ENCODE assay signal across 31 mouse cellular contexts in the genomic region with DNA sequence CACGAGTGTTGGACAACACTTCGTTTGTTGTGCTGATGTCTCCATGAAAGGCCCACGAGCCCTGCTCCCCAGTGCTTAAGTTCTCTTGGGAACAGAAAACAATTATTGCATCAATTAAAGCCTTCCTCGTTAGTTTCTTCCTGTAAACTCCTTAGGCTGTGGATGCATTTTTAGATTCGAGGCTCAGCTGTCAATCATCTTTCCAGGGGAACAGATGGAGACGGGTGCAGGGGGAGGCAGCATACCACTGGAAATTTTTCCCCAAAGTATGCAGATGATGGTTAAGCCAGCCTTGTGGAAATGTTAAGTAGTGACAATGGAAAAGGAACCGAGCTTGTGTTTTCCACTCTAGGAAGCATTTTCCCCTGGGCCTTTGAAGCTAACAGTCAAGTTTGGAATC. TPM values are rescaled to one million over a fixed set of nuclear protein-coding genes. Genes with fewer than 3 reads are reported as not detected.
DNase-seq lines count a peak whose midpoint lies in the region; ATAC-seq and TF ChIP-seq lines count a peak whose summit lies in the region.
"Had no signal": no experiment of that assay in that cellular context is flagged by ENCODE, and none has a peak within 500 bp of the region (broad histone marks: within the 10 kb centered on the region; RNA-seq: fewer than 3 reads in every experiment).

No protein-coding gene starts in this region.

- no peaks in the 10 kb centered on the region for H3K27me3 ChIP-seq in forebrain, embryonic 14.5 days (replicated peaks; ENCODE audit: control insufficient read depth, insufficient read depth, low read length)
- no peaks in the 10 kb centered on the region for H3K27me3 ChIP-seq in forebrain, embryonic 10.5 days (ENCODE audit: poor library complexity, severe bottlenecking)
- H3K27me3 ChIP-seq in midbrain, embryonic 10.5 days (ENCODE audit: low read depth, poor library complexity, severe bottlenecking): no peaks in the 10 kb centered on the region
- H3K27me3 ChIP-seq: embryonic facial prominence, embryonic 12.5 days; embryonic facial prominence, embryonic 15.5 days; forebrain, embryonic 13.5 days; heart, embryonic 13.5 days had no signal

- 19% methylated on average over 7 of the region's 7 CpGs for WGBS in forebrain, embryonic 14.5 days
- 65% methylated on average over 7 of the region's 7 CpGs for WGBS in forebrain, embryonic 10.5 days
- 85% methylated on average over 7 of the region's 7 CpGs for WGBS in midbrain, embryonic 10.5 days

- TF ChIP-seq CTCF in layer of hippocampus, adult 2 months (conservative IDR thresholded peaks at IDR 0.05): peak; percentile 30

- DNase-seq in forebrain, embryonic 14.5 days (ENCODE audit: low spot score): peak; percentile 28
- DNase-seq in forebrain, embryonic 10.5 days (ENCODE audit: extremely low spot score, low spot score): no peak
- peak; percentile 58 for DNase-seq in heart, adult 11 months
- no peak for DNase-seq in heart, adult 8-10 months (ENCODE audit: low spot score)
- peak in 1 of 2 experiments; percentile 60 for DNase-seq in layer of hippocampus, adult 2 months (ENCODE audit: low spot score in 2 of 2)
- DNase-seq in layer of hippocampus, postnatal 25 days (ENCODE audit: extremely low spot score in 1 of 2, low spot score in 1 of 2): no peak
- peak; percentile 11 to 18 for DNase-seq in layer of hippocampus, adult 8-10 months (ENCODE audit: low spot score in 2 of 2)
- DNase-seq in midbrain, embryonic 10.5 days (ENCODE audit: low spot score): no peak
- DNase-seq: adrenal gland, adult 8-10 months; adrenal gland, postnatal 25 days; cerebellum, adult 11 months; cerebellum, adult 2 months; cerebellum, adult 9-11 months; cerebellum, postnatal 25 days; gastrocnemius, adult 2 months; gastrocnemius, postnatal 14 days; heart, adult 18-20 months; heart, postnatal 14 days; heart, postnatal 4 days had no signal

- no peak overlapping the region for H3K4me3 ChIP-seq in forebrain, embryonic 14.5 days (ENCODE audit: low read depth, low read length)
- H3K4me3 ChIP-seq in forebrain, embryonic 10.5 days: no peak overlapping the region
- H3K4me3 ChIP-seq in layer of hippocampus, adult 2 months: no peak overlapping the region
- H3K4me3 ChIP-seq in midbrain, embryonic 10.5 days: no peak overlapping the region
- H3K4me3 ChIP-seq: embryonic facial prominence, embryonic 12.5 days; embryonic facial prominence, embryonic 15.5 days; forebrain, embryonic 13.5 days; gastrocnemius, adult 2 months; heart, embryonic 10.5 days; heart, embryonic 13.5 days had no signal

- H3K4me2 ChIP-seq in forebrain, embryonic 14.5 days (ENCODE audit: low read length): no peak overlapping the region
- H3K4me2 ChIP-seq: embryonic facial prominence, embryonic 12.5 days; embryonic facial prominence, embryonic 15.5 days; forebrain, embryonic 13.5 days; heart, embryonic 13.5 days; hindbrain, embryonic 14.5 days had no signal

- no peak overlapping the region for H3K9ac ChIP-seq in forebrain, embryonic 14.5 days (ENCODE audit: low read length)
- H3K9ac ChIP-seq: embryonic facial prominence, embryonic 12.5 days; embryonic facial prominence, embryonic 15.5 days; forebrain, embryonic 13.5 days; heart, embryonic 13.5 days; hindbrain, embryonic 14.5 days had no signal

- no peak for ATAC-seq in forebrain, embryonic 14.5 days
- ATAC-seq: activated CD4-positive, CD25-positive, alpha-beta regulatory T cell, adult 4 months; forebrain, embryonic 13.5 days; hindbrain, postnatal 0 days; inflammation-experienced regulatory T-cells, adult 6 months had no signal

- no peaks in the 10 kb centered on the region for H3K36me3 ChIP-seq in forebrain, embryonic 14.5 days (ENCODE audit: control insufficient read depth, insufficient read depth, low read length)
- no peaks in the 10 kb centered on the region for H3K36me3 ChIP-seq in forebrain, embryonic 10.5 days (replicated peaks)
- H3K36me3 ChIP-seq in midbrain, embryonic 10.5 days: no peaks in the 10 kb centered on the region
- H3K36me3 ChIP-seq: embryonic facial prominence, embryonic 12.5 days; embryonic facial prominence, embryonic 15.5 days; heart, embryonic 10.5 days; heart, embryonic 13.5 days had no signal

- no peak overlapping the region for H3K27ac ChIP-seq in forebrain, embryonic 14.5 days (ENCODE audit: low read depth, low read length)
- H3K27ac ChIP-seq in forebrain, embryonic 10.5 days: no peak overlapping the region
- H3K27ac ChIP-seq in layer of hippocampus, adult 2 months: 0 out of 2 replicates have a peak overlapping the region, but pooled peaks have one; percentile 16
- no peak overlapping the region for H3K27ac ChIP-seq in midbrain, embryonic 10.5 days (replicated peaks)
- H3K27ac ChIP-seq: embryonic facial prominence, embryonic 12.5 days; embryonic facial prominence, embryonic 15.5 days; forebrain, embryonic 13.5 days; gastrocnemius, adult 2 months; heart, embryonic 10.5 days; heart, embryonic 13.5 days; hindbrain, embryonic 14.5 days; hindbrain, postnatal 0 days had no signal

- no peaks in the 10 kb centered on the region for H3K4me1 ChIP-seq in forebrain, embryonic 14.5 days (ENCODE audit: control insufficient read depth, insufficient read depth, low read length)
- H3K4me1 ChIP-seq in forebrain, embryonic 10.5 days: peaks cover 4% of the 10 kb centered on the region; the same call in 1 of the 2 replicates
- no peaks in the 10 kb centered on the region for H3K4me1 ChIP-seq in midbrain, embryonic 10.5 days
- H3K4me1 ChIP-seq: embryonic facial prominence, embryonic 12.5 days; embryonic facial prominence, embryonic 15.5 days; forebrain, embryonic 13.5 days; heart, embryonic 10.5 days; heart, embryonic 13.5 days had no signal

- H3K9me3 ChIP-seq in forebrain, embryonic 14.5 days (replicated peaks; ENCODE audit: control insufficient read depth, low read length): no peaks in the 10 kb centered on the region
- H3K9me3 ChIP-seq in forebrain, embryonic 10.5 days: no peaks in the 10 kb centered on the region
- H3K9me3 ChIP-seq in midbrain, embryonic 10.5 days (replicated peaks): no peaks in the 10 kb centered on the region
- H3K9me3 ChIP-seq: embryonic facial prominence, embryonic 12.5 days; embryonic facial prominence, embryonic 15.5 days; forebrain, embryonic 13.5 days; heart, embryonic 10.5 days; heart, embryonic 13.5 days had no signal

RNA-seq across cellular contexts. Expression of a gene that starts 44.5 kb away (rescaled TPM):
- 0.05 TPM in 1 of 2 replicates, not detected in the other for polyA plus RNA-seq in forebrain, embryonic 14.5 days (2014; fragmentation: Nextera tagmentation; extraction: Ambion mirVana)
- not detected in 2 replicates for polyA plus RNA-seq in forebrain, embryonic 10.5 days (2016; fragmentation: Nextera tagmentation; extraction: Ambion mirVana)
- not detected for total RNA-seq in heart, adult 8-10 months (2022)
- total RNA-seq in layer of hippocampus, adult 2 months (2021): under 1 TPM in 1 of 2 experiments, not detected in 1; 0.08 TPM
- under 1 TPM in 1 of 2 experiments, not detected in 1; 0.07 TPM for total RNA-seq in layer of hippocampus, postnatal 25 days (2021)
- under 1 TPM in 3 of 4 experiments, not detected in 1; 0.10 to 0.27 (median 0.25) TPM for total RNA-seq in layer of hippocampus, adult 8-10 months (2022)
- polyA plus RNA-seq in midbrain, embryonic 10.5 days (2016; fragmentation: Nextera tagmentation; extraction: Ambion mirVana): not detected in 2 replicates
- total RNA-seq: adrenal gland, adult 8-10 months; adrenal gland, postnatal 25 days; gastrocnemius, adult 2 months; gastrocnemius, postnatal 14 days; gastrocnemius, postnatal 4 days; heart, adult 18-20 months; heart, postnatal 14 days; heart, postnatal 4 days; hindbrain, postnatal 0 days had no signal
- polyA plus RNA-seq: embryonic facial prominence, embryonic 15.5 days; forebrain, embryonic 13.5 days; heart, embryonic 10.5 days; heart, embryonic 13.5 days; heart, embryonic 16.5 days; hindbrain, embryonic 11.5 days; inflammation-experienced regulatory T-cells, adult 6 months had no signal

RNA-seq across cellular contexts. Expression of a gene that starts 50.2 kb away (rescaled TPM):
- polyA plus RNA-seq in forebrain, embryonic 14.5 days (2014; fragmentation: Nextera tagmentation; extraction: Ambion mirVana): 127 and 151 TPM in 2 replicates
- polyA plus RNA-seq in forebrain, embryonic 10.5 days (2016; fragmentation: Nextera tagmentation; extraction: Ambion mirVana): 322 and 337 TPM in 2 replicates
- 10 to 100 TPM; 29.6 to 32.2 (median 30.4) TPM for total RNA-seq in heart, adult 8-10 months (2022)
- total RNA-seq in layer of hippocampus, adult 2 months (2021): 10 to 100 TPM; 27.1 to 28.4 TPM
- 10 to 100 TPM; 25.9 to 34.0 TPM for total RNA-seq in layer of hippocampus, postnatal 25 days (2021)
- total RNA-seq in layer of hippocampus, adult 8-10 months (2022): 10 to 100 TPM; 24.6 to 30.0 (median 28.4) TPM
- 223 and 273 TPM in 2 replicates for polyA plus RNA-seq in midbrain, embryonic 10.5 days (2016; fragmentation: Nextera tagmentation; extraction: Ambion mirVana)

Comparison
In these comparisons a context has a peak if more than half of its experiments do, and no peak if none do; other contexts are left out.
1. DNase-seq: peak in forebrain, embryonic 14.5 days (single experiment), heart, adult 11 months (single experiment) and layer of hippocampus, adult 8-10 months (2 of 2); none in forebrain, embryonic 10.5 days (single experiment), heart, adult 8-10 months (single experiment), layer of hippocampus, postnatal 25 days (0 of 2) and midbrain, embryonic 10.5 days (single experiment).